Mouse (Mus musculus) spleen, postnatal 36 days (tissue): ENCODE results near the gene Prmt9.

Experiments
- DNase-seq, 2 experiments: peaks; one replicate each; pipeline ENCODE4 v3.0.0; 2022; ENCODE audit warnings: low spot score in 2 of 2, mixed read lengths in 1 of 2

Gene Prmt9

GRCm38 (mm10) chr8:77534358-77534992, 14.7 kb upstream of the Prmt9 start:
- no peak for DNase-seq

DNA sequence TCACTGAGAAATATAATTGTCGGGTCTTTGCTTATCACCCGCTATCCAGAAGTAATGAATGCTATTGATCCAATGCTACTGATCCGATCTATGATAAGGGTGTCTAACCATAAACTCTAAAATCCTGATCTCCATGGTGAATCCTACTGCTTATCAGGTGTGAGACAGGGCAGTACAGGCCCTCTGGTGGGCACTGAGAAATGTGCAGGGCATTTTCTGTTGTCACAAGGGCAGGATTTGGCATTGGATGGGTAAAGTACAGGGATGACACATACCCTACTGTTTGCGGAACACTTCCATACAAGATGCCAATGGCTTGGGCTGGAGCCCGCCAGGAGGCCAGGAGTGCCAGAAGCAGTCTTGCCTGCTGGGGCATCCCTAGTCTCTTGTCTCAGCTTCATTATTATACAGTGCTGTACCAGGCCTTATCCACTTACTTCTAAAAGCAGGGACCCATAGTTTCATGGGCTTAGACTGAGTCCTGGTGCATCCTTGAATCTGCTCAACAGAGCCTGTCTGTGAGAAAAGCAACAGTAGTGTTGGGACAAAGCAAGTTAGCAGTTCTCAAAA, 14.1 kb upstream of the Prmt9 start:
- DNase-seq: peak in 1 of 2 experiments; percentile 11

GRCm38 (mm10) chr8:77536821-77537220, 12.4 kb upstream of the Prmt9 start:
- DNase-seq: no peak

- DNase-seq: no peak
Measured at GRCm38 (mm10) chr8:77538256-77538655, 10.9 kb upstream of the Prmt9 start.

DNA sequence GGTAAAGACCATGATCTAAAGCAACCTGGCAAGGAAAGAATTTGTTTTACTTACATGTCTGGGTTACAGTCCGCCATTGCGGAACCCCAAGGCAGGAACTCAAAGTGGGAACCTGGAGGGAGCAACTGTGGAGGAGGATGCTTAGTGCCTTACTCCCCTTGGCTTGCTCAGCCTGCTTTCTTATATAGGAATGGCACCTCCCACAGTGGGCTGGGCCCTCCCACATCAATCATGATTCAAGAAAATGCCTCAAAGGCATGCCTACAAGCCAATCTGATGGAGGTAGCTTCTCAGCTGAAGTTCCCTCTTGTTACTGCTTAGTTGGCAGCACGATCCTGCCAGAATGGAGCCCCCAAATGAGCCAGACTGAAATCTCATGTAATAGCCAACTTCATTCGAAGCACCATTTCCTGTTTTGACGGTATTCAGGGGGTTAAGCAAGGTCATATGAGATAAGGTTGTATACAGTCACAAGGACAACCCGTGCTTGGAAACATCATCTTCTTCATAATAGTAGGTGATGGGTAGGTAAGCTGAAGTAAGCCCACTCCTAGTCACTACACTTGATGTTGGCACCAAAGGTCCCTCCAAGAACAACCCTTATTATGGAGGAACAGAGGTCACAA, 5.9 kb upstream of the Prmt9 start:
- DNase-seq: no peak

DNA sequence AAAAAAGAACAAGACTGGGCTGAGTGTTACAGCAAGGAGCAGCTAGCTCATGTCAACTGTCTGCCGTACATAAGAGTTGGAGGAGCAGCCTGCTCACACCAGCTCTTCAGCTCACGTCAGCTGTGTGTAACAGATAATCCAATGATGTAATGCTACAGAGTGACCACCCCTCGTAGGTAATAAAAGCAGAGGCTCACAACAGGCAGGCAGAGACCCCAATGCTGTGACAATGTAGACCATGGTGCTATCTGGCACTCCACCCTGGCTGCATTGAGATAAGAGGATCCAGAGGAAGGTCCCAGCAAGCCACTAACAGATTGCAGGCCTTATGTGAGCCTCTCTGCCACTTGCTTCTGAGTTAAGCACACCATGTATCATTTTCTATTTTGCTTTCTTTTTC, 4.8 kb upstream of the Prmt9 start:
- DNase-seq: no peak

- DNase-seq: no peak
Measured at GRCm38 (mm10) chr8:77545616-77546015, 3.6 kb upstream of the Prmt9 start.

GRCm38 (mm10) chr8:77549881-77550580, 834 bp downstream of the Prmt9 start:
- peak; percentile 25 to 56 for DNase-seq

GRCm38 (mm10) chr8:77552491-77552890, 3.3 kb downstream of the Prmt9 start:
- DNase-seq: no peak

- DNase-seq: no peak
Measured at GRCm38 (mm10) chr8:77561441-77561840, 12.2 kb downstream of the Prmt9 start.

GRCm38 (mm10) chr8:77574229-77574628, 25.0 kb downstream of the Prmt9 start:
- DNase-seq: no peak

GRCm38 (mm10) chr8:77577674-77578073, 28.5 kb downstream of the Prmt9 start:
- DNase-seq: no peak

- DNase-seq: no peak
Measured at GRCm38 (mm10) chr8:77584174-77584573, 35.0 kb downstream of the Prmt9 start.

- no peak for DNase-seq
Measured at GRCm38 (mm10) chr8:77609621-77610020, 60.4 kb downstream of the Prmt9 start.

DNA sequence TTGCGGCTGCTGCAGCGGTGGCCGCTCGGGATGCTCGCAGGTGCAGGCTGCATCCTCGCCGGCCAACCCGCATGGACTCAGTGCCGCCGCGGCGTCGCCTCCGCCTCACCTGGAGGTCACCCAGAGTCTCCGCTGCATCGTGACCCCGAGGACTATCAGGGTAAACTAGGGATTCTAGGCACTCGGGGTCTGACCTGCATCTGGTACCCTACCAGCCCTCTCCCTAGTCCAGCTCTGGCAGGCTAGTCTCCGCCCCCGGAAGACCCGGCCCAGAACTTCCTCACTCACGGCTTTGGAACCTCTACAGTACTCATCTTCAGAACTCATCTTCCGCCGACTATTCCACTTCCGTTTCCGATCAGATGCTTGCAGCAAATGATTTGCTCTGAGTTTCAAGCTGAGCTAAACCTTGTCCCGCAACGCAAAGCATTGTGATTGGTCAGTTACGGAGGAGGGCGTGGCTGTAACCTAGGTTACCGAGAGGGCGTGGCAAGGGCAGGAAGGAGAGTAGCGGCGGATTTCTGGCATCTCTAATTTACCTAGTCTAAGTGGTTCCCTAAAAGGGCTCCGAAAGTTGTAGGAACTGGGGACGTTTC, 61.3 kb downstream of the Prmt9 start, which contains the start of gene Tmem184c:
Gene Tmem184c, minus strand, starts transcription at position 325 of the 596 bp plus-strand sequence.
- DNase-seq: peak; percentile 99

DNA sequence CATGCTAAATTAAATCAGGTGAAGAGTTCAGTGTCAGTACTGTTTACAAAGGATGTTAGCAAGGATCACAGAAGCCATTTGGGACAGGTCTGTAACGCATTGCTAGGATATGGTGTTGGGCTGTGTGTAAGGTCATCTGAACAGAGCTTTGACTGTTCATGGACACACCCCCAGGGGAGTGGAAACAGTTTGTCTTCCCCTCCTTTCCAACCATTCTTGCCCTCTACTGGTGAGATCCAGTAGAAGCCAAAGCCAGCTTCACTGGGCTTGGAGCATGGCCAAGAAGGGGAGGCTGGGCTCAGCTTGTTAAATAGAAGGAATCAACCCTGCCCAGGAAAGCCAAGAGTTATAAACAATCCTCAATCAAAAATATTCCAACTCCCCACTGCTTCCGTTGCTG, 68.7 kb downstream of the Prmt9 start:
- DNase-seq: peak in 1 of 2 experiments; percentile 4

DNA sequence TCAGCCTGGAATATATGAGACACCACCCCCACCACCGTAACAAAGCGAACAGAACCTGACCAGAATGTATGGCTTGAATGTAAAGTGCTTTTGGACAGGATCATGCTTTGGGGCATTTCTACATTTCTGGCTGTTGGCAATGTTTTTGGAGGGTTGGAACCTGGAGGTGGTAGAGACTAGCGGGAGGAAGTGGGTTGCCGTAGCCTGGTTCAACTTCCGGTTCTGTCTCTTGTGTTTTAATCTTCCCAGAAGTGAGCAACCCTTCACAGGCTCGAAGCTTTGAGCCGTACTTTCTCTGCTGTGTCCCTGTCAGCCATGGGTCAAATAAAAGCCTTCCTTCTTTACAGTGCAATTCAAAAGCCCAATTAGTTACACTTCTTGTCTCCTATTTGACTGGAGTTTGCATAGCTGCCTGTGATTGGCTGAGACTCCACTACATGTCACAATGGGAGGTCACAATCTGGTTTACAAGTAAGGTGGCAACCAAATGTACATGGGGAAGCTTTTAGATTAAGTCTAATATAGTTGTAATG, 74.5 kb downstream of the Prmt9 start:
- no peak for DNase-seq

GRCm38 (mm10) chr8:77629858-77630537, 80.8 kb downstream of the Prmt9 start:
- DNase-seq: peak; percentile 34 to 40

GRCm38 (mm10) chr8:77630691-77631090, 81.5 kb downstream of the Prmt9 start:
- no peak for DNase-seq
